Mouse (Mus musculus): ENCODE results near the gene Dennd5a. TPM values are rescaled to one million over a fixed set of nuclear protein-coding genes. Genes with fewer than 3 reads are reported as not detected.

The Dennd5a gene
- polyA plus RNA-seq, 1 experiment from 2014 or later, result 36.4 TPM

GRCm38 (mm10) chr7:109852752-109853212 is 107.5 kb downstream of the Dennd5a start:
- Histone ChIP-seq H3K36me3 (ENCODE audit: insufficient read depth, low read length) (no peaks in the 10 kb centered on the region), H3K9me3 (ENCODE audit: low read length) (no peaks in the 10 kb centered on the region), H3K4me1 (ENCODE audit: insufficient read depth, low read depth, low read length) (no peaks in the 10 kb centered on the region), H3K9ac (replicated peaks; ENCODE audit: low read depth) (no peak overlapping the region), H3K4me3 (ENCODE audit: low read depth, low read length) (no peak overlapping the region), H3K4me2 (replicated peaks; ENCODE audit: low read depth, low read length) (no peak overlapping the region), H3K27ac (ENCODE audit: low read length) (no peak overlapping the region), H3K27me3 (replicated peaks; ENCODE audit: insufficient read depth, low read length) (no peaks in the 10 kb centered on the region)
- WGBS, result 39% methylated on average over 7 of the region's 7 CpGs
- TF ChIP-seq EP300 (IDR thresholded peaks at IDR 0.05), result no peak
- no peak for TF ChIP-seq CTCF (IDR thresholded peaks at IDR 0.05)
- ATAC-seq, result peak; percentile 60; the same call in 1 of the 2 replicates
- peak; percentile 55 for DNase-seq (ENCODE audit: low spot score)

DNA sequence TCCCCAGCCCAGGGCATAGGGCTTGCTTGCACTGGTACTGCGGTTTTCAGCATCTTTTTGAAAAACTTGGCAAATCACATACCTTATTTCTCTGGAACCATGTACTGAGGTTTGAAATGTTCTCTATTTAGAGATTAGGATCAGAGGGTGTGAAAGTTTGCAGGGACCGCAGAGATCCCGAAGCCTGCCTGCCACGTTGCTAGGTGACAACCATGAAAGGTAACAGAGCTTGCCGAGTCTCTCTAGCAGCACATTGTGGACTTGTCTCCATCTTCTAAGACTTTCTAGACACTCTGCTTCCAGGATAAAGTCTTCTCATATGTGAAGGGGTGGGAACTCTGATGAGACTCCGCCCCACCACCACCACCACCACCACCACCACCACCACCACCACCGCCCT is 108.3 kb downstream of the Dennd5a start:
- no peaks in the 10 kb centered on the region for H3K27me3 ChIP-seq (replicated peaks; ENCODE audit: insufficient read depth, low read length)
- no peak overlapping the region for H3K4me3 ChIP-seq (ENCODE audit: low read depth, low read length)
- TF ChIP-seq EP300 (IDR thresholded peaks at IDR 0.05) (no peak), CTCF (IDR thresholded peaks at IDR 0.05) (no peak)
- 89% methylated on average over 7 of the region's 7 CpGs for WGBS
- no peak overlapping the region for H3K9ac ChIP-seq (replicated peaks; ENCODE audit: low read depth)
- no peak overlapping the region for H3K27ac ChIP-seq (ENCODE audit: low read length)
- no peaks in the 10 kb centered on the region for H3K9me3 ChIP-seq (ENCODE audit: low read length)
- no peak overlapping the region for H3K4me2 ChIP-seq (replicated peaks; ENCODE audit: low read depth, low read length)
- ATAC-seq (no peak), DNase-seq (ENCODE audit: low spot score) (no peak)
- no peaks in the 10 kb centered on the region for H3K4me1 ChIP-seq (ENCODE audit: insufficient read depth, low read depth, low read length)
- H3K36me3 ChIP-seq (ENCODE audit: insufficient read depth, low read length), result no peaks in the 10 kb centered on the region

DNA sequence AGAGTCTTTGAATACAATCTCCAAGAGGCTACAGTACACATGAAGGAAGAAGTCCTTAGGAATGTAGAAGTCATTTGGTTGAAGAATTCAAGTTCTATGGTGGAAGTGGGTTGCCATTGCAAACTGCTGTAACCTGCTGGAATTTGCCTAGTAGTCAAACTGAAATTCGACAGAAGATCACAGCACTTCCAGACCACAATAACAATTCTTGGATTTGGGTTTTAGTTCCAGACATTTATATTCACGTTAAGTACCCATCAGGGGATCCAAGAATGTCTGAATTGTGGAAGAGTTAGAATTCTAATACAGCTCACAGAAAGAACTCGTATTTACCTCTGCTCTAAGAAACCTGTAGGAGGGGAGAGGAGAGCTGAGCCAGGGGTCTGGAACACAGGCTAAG is 109.7 kb downstream of the Dennd5a start:
- no peaks in the 10 kb centered on the region for H3K27me3 ChIP-seq (replicated peaks; ENCODE audit: insufficient read depth, low read length)
- TF ChIP-seq CTCF (IDR thresholded peaks at IDR 0.05), result no peak
- no peak for TF ChIP-seq EP300 (IDR thresholded peaks at IDR 0.05)
- ATAC-seq (no peak), DNase-seq (ENCODE audit: low spot score) (no peak)
- no peak overlapping the region for H3K4me3 ChIP-seq (ENCODE audit: low read depth, low read length)
- no peak overlapping the region for H3K27ac ChIP-seq (ENCODE audit: low read length)
- WGBS, result 70% methylated on average over 3 of the region's 3 CpGs
- no peak overlapping the region for H3K9ac ChIP-seq (replicated peaks; ENCODE audit: low read depth)
- no peaks in the 10 kb centered on the region for H3K4me1 ChIP-seq (ENCODE audit: insufficient read depth, low read depth, low read length)
- H3K36me3 ChIP-seq (ENCODE audit: insufficient read depth, low read length), result no peaks in the 10 kb centered on the region
- no peak overlapping the region for H3K4me2 ChIP-seq (replicated peaks; ENCODE audit: low read depth, low read length)
- H3K9me3 ChIP-seq (ENCODE audit: low read length), result no peaks in the 10 kb centered on the region

GRCm38 (mm10) chr7:109849750-109850434 is 110.4 kb downstream of the Dennd5a start:
- Histone ChIP-seq H3K9ac (replicated peaks; ENCODE audit: low read depth) (no peak overlapping the region), H3K4me1 (ENCODE audit: insufficient read depth, low read depth, low read length) (no peaks in the 10 kb centered on the region), H3K4me2 (replicated peaks; ENCODE audit: low read depth, low read length) (no peak overlapping the region), H3K27ac (ENCODE audit: low read length) (no peak overlapping the region), H3K9me3 (ENCODE audit: low read length) (no peaks in the 10 kb centered on the region), H3K36me3 (ENCODE audit: insufficient read depth, low read length) (no peaks in the 10 kb centered on the region), H3K27me3 (replicated peaks; ENCODE audit: insufficient read depth, low read length) (no peaks in the 10 kb centered on the region), H3K4me3 (ENCODE audit: low read depth, low read length) (no peak overlapping the region)
- no peak for DNase-seq (ENCODE audit: low spot score)
- 51% methylated on average over 8 of the region's 8 CpGs for WGBS
- ATAC-seq, result no peak
- no peak for TF ChIP-seq EP300 (IDR thresholded peaks at IDR 0.05)
- no peak for TF ChIP-seq CTCF (IDR thresholded peaks at IDR 0.05)

DNA sequence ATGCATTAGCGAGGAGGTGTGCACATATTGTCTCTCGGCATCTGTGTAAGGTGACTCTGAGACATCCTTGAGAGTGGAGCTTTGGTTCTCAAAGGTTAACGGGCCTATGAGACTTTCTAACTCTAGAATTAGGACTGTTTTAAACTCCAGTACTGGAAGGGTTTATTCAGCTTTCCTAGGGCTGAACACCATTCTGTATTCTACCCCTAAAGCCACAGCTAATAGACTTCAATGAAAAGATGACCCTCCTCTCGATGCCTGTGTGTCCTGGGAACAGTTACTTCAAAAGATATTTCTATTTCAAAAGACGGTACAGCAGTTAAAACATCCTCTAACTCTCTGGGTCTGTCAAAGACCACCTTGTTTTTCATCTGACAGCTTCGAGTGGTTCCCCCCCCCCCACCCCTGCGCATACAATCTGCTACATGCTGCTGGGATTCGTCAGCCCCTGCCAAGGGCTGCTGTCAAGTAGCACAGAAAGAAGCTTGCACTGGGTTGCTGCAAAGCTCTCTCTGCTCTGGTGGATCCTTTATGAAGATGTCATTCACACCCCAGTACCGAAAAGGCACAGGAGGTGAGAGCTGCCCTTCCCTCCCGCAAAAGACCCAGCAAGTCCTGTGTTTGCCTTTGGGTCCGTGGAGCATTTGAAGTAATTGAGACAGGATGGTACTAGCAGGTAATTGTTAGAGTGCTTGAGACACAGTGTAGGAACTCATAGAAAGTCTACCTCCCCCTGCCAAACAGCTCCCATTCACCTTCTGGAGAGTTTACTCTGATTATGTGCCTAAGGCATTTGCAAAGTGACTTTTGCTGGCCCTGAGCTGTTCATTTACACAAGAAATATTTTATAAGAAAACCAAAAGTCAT is 111.2 kb downstream of the Dennd5a start:
- no peaks in the 10 kb centered on the region for H3K27me3 ChIP-seq (replicated peaks; ENCODE audit: insufficient read depth, low read length)
- no peak overlapping the region for H3K4me3 ChIP-seq (ENCODE audit: low read depth, low read length)
- no peak for DNase-seq (ENCODE audit: low spot score)
- H3K4me2 ChIP-seq (replicated peaks; ENCODE audit: low read depth, low read length), result no peak overlapping the region
- H3K27ac ChIP-seq (ENCODE audit: low read length), result no peak overlapping the region
- no peaks in the 10 kb centered on the region for H3K9me3 ChIP-seq (ENCODE audit: low read length)
- no peaks in the 10 kb centered on the region for H3K4me1 ChIP-seq (ENCODE audit: insufficient read depth, low read depth, low read length)
- H3K36me3 ChIP-seq (ENCODE audit: insufficient read depth, low read length), result no peaks in the 10 kb centered on the region
- no peak overlapping the region for H3K9ac ChIP-seq (replicated peaks; ENCODE audit: low read depth)
- ATAC-seq, result no peak
- 34% methylated on average over 11 of the region's 11 CpGs for WGBS
- no peak for TF ChIP-seq CTCF (IDR thresholded peaks at IDR 0.05)
- TF ChIP-seq EP300 (IDR thresholded peaks at IDR 0.05), result no peak

- no peak for TF ChIP-seq EP300 (IDR thresholded peaks at IDR 0.05)
- TF ChIP-seq CTCF (IDR thresholded peaks at IDR 0.05), result no peak
- H3K4me2 ChIP-seq (replicated peaks; ENCODE audit: low read depth, low read length), result no peak overlapping the region
- no peak overlapping the region for H3K27ac ChIP-seq (ENCODE audit: low read length)
These were observed 116.2 kb downstream of the Dennd5a start for GRCm38 (mm10) chr7:109844100-109844499.

More at GRCm38 (mm10) chr7:109844100-109844499, 116.2 kb downstream of the Dennd5a start:
- ATAC-seq (no peak), DNase-seq (ENCODE audit: low spot score) (no peak)
- Histone ChIP-seq H3K36me3 (ENCODE audit: insufficient read depth, low read length) (no peaks in the 10 kb centered on the region), H3K9ac (replicated peaks; ENCODE audit: low read depth) (no peak overlapping the region), H3K9me3 (ENCODE audit: low read length) (no peaks in the 10 kb centered on the region), H3K27me3 (replicated peaks; ENCODE audit: insufficient read depth, low read length) (no peaks in the 10 kb centered on the region), H3K4me3 (ENCODE audit: low read depth, low read length) (no peak overlapping the region), H3K4me1 (ENCODE audit: insufficient read depth, low read depth, low read length) (no peaks in the 10 kb centered on the region)
- WGBS, result 71% methylated on average over 6 of the region's 6 CpGs

Other genes starting within 250 kb of the Dennd5a start
- 22.7 and 24.3 TPM in 2 replicates for gene BC051019, start 236.6 kb downstream of the Dennd5a start, polyA plus RNA-seq (2015; fragmentation: Nextera tagmentation; extraction: Ambion mirVana)
- gene Ascl3, start 228.7 kb downstream of the Dennd5a start, polyA plus RNA-seq (2015; fragmentation: Nextera tagmentation; extraction: Ambion mirVana), result 0.64 and 0.89 TPM in 2 replicates
- 109 and 117 TPM in 2 replicates for gene Tmem9b, start 207.6 kb downstream of the Dennd5a start, polyA plus RNA-seq (2015; fragmentation: Nextera tagmentation; extraction: Ambion mirVana)
- gene Nrip3, start 178.4 kb downstream of the Dennd5a start, polyA plus RNA-seq (2015; fragmentation: Nextera tagmentation; extraction: Ambion mirVana), result 0.57 and 0.58 TPM in 2 replicates
- 14.9 TPM in 2 replicates for gene Scube2, start 94.8 kb downstream of the Dennd5a start, polyA plus RNA-seq (2015; fragmentation: Nextera tagmentation; extraction: Ambion mirVana)
- gene Tmem41b, start 26.5 kb upstream of the Dennd5a start, polyA plus RNA-seq (2015; fragmentation: Nextera tagmentation; extraction: Ambion mirVana), result 71.9 and 75.3 TPM in 2 replicates
- 12.7 and 15.3 TPM in 2 replicates for gene Ipo7, start 57.8 kb upstream of the Dennd5a start, polyA plus RNA-seq (2015; fragmentation: Nextera tagmentation; extraction: Ambion mirVana)
- 10.6 and 12.1 TPM in 2 replicates for gene Zfp143, start 100.7 kb upstream of the Dennd5a start, polyA plus RNA-seq (2015; fragmentation: Nextera tagmentation; extraction: Ambion mirVana)
- 7.9 and 8.6 TPM in 2 replicates for gene Wee1, start 161.6 kb upstream of the Dennd5a start, polyA plus RNA-seq (2015; fragmentation: Nextera tagmentation; extraction: Ambion mirVana)